Mouse (Mus musculus): ENCODE data around the gene Ung.

DNA sequence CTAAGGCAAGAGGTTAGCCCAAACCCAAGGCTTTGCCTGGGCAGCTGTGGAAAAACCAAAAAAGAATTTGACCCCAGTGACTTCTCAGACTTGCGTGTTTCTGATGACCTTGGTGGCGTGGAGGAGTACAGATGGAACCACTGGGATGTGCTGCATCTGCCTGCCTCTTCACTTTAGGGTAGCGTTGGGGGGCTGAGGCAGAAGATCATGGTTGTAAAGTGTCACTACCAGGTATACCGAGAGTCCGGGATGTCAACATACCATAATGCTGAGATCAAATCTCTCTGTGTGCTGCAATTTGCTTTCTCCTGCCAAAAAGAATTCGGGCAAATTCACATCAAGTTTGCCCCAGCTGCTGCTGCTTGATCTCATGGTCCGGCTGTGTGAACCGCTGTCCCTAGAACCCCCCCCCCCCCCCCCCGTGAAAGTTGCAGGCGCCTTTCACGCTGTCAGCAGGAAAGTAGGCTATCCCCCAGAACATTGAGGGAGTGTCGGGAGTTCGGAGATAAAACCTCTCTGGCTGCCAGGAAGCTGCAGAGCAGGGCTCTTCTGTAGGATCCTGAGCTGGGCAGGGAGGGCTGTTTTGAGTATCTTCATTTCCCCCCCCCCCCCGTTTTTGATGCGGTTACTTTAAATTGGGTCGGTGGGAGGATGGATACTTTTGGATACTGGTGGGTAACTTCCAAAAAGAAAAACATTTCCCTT lies 43.8 kb downstream of the Ung start:
- TF ChIP-seq CTCF (IDR thresholded peaks at IDR 0.05; ENCODE audit: low read depth) (no peak), EP300 (optimal IDR thresholded peaks at IDR 0.05) (no peak)

Measured in stomach, postnatal 0 days (tissue).